Mouse (Mus musculus): ENCODE measurements around the gene Capzb.

DNA sequence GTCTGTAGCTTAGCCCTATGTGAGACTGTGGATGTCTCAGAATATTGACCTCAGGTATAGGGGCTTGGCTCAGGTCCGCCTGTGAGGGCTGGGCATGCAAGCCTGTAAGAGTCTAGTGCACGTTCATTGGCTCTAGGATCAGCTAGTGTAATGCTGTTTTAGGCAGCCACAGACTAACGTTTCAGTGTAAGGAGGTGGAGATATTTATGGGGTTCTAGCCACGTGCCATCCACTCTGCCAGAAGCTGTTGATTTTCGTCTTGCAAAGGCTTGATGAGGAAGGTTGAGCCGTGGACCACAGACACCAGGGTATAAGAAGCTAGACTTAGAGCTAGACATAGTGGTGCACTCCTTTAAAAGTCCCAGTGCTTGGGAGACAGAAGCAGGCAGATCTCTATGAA lies 4.2 kb downstream of the Capzb start:
- TF ChIP-seq CTCF (IDR thresholded peaks at IDR 0.05; ENCODE audit: insufficient read depth, low read depth, low read length): no peak
- no peak for TF ChIP-seq POLR2A (IDR thresholded peaks at IDR 0.05; ENCODE audit: insufficient read depth, low read depth, low read length)

Data from olfactory bulb, adult 2 months (tissue).